Mouse (Mus musculus) c-Kit-positive CD71-positive TER-119-positive erythroid progenitor cells, embryonic 14.5 days (primary cell): ENCODE results near the gene Thumpd2.

Experiments used
- DNase-seq: peaks from one replicate; pipeline ENCODE4 v3.0.0-alpha.2; 2013; ENCODE audit warnings: low spot score

Thumpd2 gene

GRCm38 (mm10) chr17:81031830-81032442 lies 32.9 kb downstream of the Thumpd2 start:
- peak; percentile 62 for DNase-seq

GRCm38 (mm10) chr17:81027331-81027730 lies 37.6 kb downstream of the Thumpd2 start:
- DNase-seq, result no peak

GRCm38 (mm10) chr17:81017132-81017531 lies 47.8 kb downstream of the Thumpd2 start:
- no peak for DNase-seq

DNA sequence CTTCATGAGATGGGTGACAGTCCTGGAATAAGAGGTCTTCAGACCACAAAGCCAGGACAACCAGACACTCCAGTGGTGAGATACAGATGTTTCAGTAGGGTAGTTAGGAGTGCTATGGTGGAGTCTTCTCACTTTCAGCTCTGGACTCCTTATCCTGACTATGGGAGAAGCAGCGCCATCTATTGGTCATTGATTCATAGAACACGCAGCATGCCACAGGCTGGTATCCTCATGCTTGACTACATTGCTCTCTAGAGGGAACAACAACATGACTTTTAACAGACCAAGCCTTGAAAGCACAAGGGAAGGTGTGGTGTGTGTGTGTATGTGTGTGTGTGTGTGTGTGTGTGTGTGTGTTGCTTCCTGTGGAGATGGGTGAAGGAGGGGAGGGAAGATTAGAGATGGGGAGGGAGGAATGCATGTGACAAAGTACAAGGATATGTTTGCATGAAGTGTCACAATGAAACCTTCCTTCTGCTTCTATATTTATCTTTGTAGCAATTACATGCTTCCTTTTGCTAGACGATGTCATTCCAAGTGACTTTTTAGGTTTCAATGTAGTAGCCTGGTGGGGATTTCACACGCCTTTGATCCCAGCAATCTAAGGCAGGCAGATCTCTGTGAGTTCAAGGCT lies 49.0 kb downstream of the Thumpd2 start:
- DNase-seq, result peak; percentile 48

- DNase-seq, result no peak
Observed at GRCm38 (mm10) chr17:81010844-81011685, 53.8 kb downstream of the Thumpd2 start.

GRCm38 (mm10) chr17:81010199-81010598 lies 54.7 kb downstream of the Thumpd2 start:
- no peak for DNase-seq

DNA sequence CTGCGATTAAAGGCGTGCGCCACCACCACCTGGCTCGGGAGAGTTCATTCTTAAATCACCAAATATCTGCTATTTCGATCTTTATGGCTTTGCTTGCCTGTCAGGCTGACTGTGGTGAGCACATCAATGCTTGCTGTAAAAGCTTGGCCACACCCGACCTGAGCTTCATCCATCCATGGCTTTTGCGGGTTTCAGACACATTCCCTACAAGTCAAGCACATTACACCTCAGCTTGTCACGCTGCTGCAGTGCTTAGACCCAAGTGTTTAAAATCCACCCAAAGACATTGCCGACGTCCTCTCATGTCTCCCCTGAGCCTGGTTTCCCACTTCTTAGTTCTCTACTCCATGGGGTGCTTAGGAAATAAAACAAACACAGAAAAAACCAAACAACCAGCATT lies 55.8 kb downstream of the Thumpd2 start:
- no peak for DNase-seq

- no peak for DNase-seq
Observed at GRCm38 (mm10) chr17:81005292-81005691, 59.6 kb downstream of the Thumpd2 start.

DNA sequence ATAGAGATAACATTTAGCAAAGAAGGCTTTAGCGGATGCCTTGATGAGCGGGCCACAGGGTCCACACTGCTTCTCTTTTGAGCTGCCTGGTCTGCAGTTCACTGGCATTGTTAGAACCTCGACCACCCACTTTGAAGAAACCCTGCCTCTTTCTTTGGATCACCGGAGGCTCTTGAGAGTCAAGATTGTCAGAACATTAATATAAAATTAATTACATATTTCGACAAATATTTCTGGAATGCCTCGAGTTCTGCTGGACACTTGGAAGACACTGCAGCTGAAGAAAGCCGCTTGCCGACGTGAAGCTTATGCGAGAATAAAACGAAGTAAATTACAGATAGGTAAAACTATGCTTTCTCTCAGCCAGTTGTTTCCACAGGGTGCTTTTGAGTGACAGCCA lies 60.4 kb downstream of the Thumpd2 start:
- DNase-seq, result no peak

GRCm38 (mm10) chr17:81002130-81002529 lies 62.8 kb downstream of the Thumpd2 start:
- no peak for DNase-seq

- no peak for DNase-seq
Observed at GRCm38 (mm10) chr17:81001647-81002046, 63.2 kb downstream of the Thumpd2 start.

- no peak for DNase-seq
Observed at GRCm38 (mm10) chr17:81001010-81001409, 63.9 kb downstream of the Thumpd2 start.

DNA sequence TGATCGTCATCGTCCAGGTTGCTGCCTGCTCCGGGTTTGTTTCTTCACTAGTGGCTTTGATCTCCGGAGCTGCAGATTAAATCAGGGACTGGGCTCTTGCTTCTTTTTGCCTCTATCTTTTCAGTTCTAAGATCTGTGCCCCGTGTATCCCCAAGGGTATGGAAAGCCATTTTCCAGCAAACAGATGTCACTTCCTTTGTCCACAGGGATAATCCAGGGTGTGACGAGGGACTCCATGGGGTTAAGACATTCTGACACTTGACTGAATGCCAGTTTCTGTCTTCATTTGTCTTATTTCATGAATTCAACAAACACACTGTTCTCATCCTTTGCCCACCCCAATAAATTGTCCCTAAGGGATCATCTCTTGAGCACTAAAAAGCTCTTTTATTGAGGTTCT lies 65.9 kb downstream of the Thumpd2 start:
- no peak for DNase-seq

GRCm38 (mm10) chr17:80997226-80997625 lies 67.7 kb downstream of the Thumpd2 start:
- DNase-seq, result no peak

- DNase-seq, result no peak
Observed at GRCm38 (mm10) chr17:80991535-80992127, 73.3 kb downstream of the Thumpd2 start.

DNA sequence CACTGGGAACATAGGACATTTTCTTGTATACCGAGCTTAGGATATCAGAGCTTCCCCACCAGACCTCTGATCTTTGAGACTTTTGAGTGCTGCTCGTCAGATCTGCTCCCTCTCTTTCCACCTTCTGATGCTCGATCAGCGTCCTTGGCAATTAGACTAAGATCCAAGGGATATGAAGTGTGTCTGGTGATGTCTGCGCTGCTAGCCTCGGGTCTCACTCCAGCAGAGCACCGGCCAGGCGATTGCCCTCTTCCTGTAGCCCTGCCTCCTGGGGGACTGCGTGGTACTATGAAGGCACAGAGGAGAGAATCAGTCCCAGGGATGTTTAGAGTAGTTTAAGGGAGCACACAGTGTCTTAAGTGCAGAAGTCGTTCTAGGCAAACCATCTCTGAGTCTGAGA lies 81.9 kb downstream of the Thumpd2 start:
- DNase-seq, result no peak

DNA sequence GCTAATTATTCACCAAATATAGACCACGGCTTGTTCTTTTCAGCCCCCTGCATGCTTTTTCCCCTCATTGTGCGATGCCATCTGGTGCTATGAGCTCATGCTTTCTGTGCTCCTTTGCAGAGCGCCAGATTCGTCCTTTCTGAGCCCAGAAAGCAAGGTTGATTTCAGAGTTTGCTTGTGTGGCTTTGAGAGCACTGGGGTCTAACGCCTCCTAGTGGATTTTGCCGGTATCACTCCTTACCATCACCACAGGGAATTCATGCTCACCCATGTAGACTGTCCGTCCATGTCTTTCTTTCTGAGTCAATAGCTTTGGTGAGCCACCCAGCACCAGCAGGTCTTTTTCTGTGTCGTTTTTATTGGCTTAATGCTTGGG lies 82.5 kb downstream of the Thumpd2 start:
- peak; percentile 25 for DNase-seq

- no peak for DNase-seq
Observed at GRCm38 (mm10) chr17:80981721-80982411, 83.0 kb downstream of the Thumpd2 start.

GRCm38 (mm10) chr17:80980096-80980495 lies 84.8 kb downstream of the Thumpd2 start:
- no peak for DNase-seq

- DNase-seq, result no peak
Observed at GRCm38 (mm10) chr17:80977245-80977644, 87.6 kb downstream of the Thumpd2 start.
